Mouse (Mus musculus) right cerebral cortex, postnatal 36 days (tissue): ENCODE data around the gene Imp3.
"Not testable (repeated sequence)": the region's sequence is repeated elsewhere in the genome, so short reads cannot be mapped to it uniquely, and the experiment has no call there.

Experiments
- DNase-seq, 2 experiments: peaks; one replicate each; pipeline ENCODE4 v3.0.0; 2022; ENCODE audit warnings: low spot score in 2 of 2, mixed read lengths in 1 of 2

Imp3 gene

DNA sequence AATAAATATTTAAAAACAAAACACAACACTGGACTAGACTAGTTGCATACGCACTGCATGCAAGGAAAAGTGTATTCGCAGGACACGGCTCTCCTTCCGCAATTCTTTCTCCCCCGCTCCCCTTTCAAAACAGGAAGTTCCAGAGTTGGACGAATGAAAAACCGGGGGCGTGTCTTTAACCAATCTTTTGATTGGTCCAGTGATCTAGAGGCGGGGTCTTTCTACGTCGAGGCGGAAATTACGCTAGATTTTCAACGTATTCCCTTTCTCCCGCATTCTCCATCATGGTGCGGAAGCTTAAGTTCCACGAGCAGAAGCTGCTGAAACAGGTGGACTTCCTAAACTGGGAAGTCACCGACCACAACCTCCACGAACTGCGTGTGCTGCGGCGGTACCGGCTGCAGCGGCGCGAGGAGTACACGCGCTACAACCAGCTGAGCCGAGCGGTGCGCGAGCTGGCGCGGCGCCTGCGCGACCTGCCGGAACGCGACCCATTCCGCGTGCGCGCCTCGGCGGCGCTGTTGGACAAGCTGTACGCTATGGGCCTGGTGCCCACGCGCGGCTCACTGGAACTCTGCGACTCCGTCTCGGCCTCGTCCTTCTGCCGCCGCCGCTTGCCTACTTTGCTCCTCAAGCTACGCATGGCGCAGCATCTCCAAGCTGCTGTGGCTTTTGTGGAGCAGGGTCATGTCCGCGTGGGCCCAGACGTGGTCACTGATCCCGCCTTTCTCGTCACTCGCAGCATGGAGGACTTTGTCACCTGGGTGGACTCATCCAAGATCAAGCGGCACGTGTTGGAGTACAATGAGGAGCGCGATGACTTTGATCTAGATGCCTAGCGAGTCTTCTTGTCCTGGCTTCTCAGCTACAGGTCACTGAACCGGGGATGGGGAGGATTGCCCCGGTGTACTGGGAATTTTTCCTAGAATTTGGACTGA is at the start of gene Imp3:
TSS of gene Imp3 (plus strand) at position 253 of the 938 bp plus-strand sequence.
- DNase-seq, result peak; percentile 84 to 88

DNA sequence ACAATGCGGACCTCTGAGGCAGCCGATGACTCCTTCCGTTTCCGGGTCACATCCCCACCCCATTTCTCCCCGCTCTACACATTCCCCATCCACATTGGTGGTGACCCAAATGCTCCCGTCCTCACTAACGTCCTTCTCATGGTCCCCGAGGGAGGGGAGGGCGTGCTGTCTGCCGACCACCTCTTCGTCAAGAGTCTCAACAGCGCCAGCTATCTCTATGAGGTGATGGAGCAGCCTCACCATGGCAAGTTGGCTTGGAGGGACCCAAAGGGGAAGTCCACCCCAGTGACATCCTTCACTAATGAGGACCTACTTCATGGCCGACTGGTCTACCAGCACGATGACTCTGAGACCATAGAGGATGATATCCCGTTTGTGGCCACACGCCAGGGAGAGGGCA is 49.7 kb upstream of the Imp3 start:
- no peak for DNase-seq

DNA sequence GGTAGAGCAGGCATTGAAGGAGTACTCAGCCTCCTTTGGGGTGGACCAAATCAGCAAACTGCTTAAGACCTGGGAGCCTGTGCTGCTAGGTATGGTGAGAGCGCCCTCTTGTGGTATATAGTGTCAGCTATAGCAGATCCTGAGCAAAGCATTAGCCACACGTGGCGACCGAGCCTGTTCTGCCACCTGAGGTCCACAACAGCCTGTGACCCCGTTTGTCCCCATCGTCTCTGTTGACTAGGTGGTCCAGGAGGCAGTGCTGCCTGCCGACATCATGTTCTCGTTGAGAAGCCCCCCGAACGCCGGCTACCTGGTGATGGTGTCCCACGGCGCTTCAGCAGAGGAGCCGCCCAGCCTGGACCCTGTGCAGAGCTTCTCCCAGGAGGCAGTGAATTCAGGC is 47.5 kb upstream of the Imp3 start:
- DNase-seq, result peak; percentile 69

DNA sequence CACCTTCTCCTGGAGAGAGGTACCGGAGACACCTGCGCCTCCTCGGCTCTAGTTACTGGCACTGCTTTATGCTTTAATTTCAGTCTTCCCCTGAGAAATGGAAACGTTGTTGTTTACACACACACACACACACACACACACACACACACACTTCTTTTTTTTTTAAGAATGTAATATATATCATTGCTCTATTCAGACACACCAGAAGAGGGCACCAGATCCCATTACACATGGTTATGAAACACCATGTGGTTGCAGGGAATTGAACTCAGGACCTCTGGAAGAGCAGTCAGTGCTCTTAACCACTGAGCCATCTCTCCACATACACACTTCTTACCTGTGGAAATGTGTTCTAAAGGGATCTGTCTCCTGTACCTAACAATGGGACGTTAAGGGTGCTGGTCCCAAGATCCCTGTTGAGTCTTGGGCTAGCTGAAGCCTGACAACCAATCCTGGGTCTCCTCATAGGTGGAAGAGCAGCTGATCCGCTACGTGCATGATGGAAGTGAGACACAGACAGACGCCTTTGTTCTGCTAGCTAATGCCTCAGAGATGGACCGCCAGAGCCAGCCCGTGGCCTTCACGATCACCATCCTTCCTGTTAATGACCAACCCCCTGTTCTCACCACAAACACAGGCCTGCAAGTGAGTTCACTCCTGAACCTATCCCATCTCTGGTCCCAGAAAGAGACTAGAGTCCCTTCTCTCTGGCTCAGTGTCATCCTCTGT is 46.6 kb upstream of the Imp3 start:
- no peak for DNase-seq

DNA sequence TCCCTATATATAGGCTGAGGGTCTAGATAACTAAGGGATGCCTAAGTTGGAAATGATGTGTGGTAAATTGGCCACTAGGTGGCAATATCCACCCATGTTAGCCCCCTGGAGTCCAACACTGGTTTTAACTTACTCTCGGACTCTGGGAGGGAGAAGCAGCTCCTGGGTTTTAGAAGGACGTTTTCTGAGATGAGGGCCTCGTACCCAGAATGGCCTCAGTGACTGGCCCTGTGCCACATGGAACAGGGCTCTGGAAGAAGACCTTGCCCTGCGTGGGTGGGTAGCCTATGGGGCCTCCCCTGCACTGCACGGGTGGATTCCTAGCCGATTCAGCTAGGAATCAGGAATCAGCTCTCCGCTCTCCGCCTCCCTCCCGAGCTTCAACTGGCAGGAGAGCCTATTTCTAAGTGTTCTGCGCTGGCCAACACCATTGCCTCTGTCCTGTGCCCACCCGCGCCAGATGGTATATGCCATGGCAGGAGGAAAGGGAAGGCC is 45.7 kb upstream of the Imp3 start:
- no peak for DNase-seq

DNA sequence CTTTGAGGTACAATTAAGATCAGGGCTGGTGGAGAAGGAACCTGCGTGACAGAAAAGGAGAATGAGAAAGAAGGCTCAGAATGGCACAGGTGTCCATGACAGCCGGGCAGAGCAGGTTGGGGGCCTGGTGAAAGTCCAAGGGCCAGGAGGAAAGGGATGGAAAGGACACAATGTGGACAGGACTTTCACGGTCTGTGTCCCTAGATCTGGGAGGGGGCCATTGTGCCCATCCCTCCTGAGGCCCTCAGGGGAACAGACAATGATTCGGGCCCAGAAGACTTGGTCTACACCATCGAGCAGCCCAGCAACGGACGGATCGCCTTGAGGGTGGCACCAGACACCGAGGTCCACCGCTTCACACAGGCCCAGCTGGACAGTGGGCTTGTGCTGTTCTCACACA is 45.2 kb upstream of the Imp3 start:
- DNase-seq, result no peak

DNA sequence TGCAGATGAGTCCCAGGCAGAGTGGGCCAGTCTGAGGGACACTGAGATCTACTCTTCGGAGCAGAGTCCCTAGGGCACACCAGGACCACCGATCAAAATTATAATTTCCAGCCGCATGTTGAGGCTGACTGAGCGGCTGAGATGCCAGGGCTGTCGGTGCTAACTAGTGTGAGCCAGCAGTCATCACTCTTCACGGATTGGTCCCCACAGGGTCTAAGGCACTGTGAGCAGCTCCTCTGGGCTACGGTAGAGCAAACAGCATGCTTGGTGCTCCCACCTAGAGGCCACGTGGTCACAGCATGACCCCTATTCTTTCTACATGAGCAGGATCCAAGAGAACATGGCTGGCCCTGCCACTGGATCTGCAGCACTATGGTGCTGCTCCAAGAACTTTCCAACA is 44.0 kb upstream of the Imp3 start:
- no peak for DNase-seq

DNA sequence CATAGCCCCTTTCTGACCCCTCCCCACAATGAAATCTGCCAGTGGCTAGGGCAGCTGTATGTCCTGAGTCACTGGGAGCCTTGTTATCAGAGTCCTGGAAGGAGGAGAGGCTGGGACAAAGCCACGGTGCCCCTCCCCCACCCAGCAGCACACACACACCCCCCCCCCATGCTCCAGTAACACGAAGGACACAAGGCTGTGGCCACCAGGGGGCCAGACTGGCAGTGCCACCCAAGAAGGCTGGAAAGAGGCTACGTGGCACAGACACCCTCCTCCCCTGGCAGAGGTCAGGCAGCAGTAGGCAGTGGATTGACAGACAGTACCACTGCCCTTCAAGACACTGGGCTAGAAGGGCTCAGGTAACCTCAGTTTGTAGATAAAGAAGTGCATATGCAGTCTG is 43.3 kb upstream of the Imp3 start:
- DNase-seq, result no peak

DNA sequence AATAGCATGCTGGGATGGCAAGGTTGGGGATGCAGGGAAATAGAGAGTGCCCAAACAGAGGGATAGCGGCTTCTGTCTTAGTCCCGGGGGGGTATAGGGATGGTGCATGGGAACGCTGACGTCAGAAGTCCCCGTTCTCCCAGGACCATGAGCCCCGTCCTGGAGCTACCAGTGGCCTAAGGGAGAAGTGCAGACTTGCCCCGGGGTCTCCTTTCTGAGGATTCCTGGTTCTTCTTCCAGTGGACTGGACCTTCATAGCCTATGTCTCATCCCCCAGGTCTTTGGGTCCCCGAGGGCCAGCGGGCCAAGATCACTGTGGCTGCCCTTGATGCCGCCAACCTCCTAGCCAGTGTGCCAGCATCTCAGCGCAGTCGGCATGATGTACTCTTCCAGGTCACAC is 40.5 kb upstream of the Imp3 start:
- no peak for DNase-seq

DNA sequence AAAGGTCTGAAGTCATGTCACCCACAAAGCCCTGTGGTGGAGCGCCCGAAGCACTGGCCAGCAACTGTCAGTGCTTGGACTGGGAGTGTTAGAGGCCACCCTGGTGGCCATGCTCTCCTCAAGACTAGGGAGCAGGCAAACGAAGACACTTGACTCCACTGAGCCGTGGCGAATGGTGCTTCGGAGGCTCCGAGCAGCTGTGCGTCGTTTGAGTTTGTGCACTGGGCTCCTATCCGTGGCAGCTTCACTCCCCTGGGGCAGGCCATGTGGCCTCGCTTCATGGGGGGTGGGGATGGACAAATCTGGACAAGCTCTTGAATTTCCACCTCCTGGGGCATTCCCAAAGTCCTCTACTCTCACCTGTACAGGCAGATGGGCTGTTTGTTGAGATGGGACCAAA is 37.9 kb upstream of the Imp3 start:
- no peak for DNase-seq

DNA sequence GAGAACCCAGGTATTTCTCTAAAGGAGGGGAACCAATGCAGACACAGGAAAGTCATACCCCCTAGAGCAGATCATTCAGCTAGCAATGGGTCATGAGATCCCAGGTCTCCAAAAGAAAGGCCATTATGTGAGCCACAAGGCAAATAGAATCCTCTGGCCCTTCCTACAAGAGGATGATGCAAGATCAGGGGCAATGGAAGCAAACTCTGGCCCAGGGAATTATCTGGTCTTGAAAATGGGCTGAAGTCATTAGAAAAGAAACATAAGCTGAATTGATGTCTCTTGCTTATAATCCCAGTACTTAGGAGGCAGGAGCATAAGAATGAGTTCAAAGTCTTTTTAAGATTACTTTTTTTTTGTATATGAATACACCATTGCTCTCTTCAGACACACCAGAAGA is 37.2 kb upstream of the Imp3 start:
- DNase-seq, result no peak

DNA sequence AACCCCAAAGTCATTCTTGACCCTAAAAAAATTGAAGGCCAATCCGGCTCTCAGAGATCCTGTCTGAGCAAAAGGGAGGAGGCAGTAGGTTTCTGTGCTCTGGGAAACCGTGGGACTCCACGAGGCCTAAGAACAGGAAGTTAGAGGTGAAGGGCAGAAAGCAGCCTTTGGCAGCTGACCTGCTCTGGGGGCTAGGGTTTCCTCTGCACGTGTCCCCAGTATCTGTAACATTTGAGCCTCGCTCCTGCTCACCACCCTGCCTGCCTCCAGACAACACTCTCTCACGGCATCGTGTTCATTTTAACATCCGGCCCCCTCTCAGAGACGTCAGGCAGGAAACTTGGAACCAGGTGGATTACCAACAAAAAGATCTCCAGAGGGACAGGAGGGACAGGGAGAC is 36.7 kb upstream of the Imp3 start:
- no peak for DNase-seq

DNA sequence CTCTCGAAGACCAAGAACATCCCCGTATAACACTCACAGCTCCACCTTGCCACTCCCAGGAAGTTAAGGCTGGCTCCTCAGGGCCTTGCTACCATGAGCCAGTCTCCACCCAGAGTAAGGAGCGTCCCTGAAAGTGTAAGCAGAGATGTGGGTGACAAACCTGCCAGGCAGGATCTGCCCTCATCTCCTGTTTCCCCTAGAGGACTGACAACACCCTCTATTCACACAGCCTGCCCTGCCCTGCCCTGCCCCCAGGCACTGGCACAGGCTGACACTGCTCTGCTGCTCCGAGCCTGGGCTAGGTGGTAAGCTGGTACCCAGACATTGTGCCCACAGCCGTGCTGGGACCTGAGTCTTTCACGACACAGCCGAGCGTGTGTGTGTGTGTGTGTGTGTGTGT is 36.1 kb upstream of the Imp3 start:
- DNase-seq, result no peak

DNA sequence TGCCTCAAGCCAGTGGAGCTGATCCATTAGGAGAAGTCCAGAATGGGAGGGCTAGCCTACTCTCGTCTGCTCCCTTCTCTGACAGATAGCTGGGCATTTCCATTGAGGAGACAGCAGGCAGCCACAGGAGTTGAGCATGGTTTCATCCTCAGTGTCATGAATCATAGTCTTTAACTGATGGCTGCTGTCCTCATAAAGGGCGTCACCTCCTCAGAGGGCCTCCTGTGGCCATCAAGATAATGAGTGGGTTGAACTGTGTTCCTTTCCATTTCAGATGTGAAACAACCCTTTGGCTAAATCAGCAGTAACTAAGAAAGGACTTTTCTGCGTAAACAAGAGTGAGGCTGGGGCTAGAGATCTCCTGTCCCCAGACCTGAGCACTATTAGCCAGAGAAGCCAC is 33.6 kb upstream of the Imp3 start:
- no peak for DNase-seq

DNA sequence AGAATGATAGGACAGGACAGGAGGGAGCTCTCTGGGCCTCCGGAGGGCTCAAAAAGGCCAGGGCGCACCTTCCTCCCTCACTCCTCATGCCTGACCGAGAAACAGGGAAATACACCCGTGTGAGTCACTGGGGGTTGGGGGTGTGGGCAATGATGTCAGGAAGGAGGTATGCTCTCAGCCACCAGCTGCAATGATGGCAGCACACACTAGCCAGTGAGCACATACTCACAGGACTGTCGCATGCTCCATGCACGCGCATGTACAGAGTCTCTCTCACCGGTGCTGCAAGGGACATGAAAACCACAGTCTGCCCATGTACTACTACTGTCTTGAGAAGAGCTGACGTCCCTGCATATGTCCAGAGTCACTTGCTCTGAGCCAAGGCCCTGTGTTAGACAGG is 29.7 kb upstream of the Imp3 start:
- DNase-seq, result no peak

DNA sequence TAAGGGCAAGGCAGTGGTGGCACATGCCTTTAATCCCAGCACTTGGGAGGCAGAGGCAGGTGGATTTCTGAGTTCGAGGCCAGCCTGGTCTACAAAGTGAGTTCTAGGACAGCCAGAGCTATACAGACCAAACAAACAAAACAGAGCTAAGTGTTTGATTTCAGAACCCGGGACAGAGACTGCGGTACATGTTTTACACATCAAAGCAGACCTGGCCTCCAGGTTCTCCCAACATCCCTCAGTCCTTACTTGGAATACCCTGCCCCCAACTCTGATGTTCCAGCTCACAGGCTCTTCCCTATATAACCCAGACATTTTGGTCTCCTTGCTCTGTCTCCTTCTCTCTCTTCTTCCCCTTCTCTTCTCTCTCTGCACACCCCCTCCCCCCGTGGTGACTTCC is 27.3 kb upstream of the Imp3 start:
- DNase-seq, result not testable (repeated sequence)

DNA sequence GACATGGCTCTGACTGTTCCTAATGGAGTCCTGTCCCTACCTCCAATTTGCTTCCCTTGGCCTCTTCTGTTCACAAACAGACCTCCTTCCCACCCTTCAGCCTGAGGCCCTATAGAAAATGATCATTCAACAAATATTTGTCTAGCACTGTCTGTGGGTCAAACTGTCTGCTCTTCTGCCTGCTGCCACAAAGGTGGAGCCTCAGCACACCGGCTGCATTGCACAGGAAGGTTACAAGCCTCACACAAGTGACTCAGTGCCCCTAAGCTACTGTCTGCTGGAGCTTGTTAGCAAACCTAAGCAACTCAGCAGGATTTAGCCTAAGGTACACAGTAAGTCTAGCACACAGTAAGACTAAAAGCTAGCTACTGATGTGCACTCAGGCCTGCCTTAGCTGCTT is 26.3 kb upstream of the Imp3 start:
- DNase-seq, result no peak

DNA sequence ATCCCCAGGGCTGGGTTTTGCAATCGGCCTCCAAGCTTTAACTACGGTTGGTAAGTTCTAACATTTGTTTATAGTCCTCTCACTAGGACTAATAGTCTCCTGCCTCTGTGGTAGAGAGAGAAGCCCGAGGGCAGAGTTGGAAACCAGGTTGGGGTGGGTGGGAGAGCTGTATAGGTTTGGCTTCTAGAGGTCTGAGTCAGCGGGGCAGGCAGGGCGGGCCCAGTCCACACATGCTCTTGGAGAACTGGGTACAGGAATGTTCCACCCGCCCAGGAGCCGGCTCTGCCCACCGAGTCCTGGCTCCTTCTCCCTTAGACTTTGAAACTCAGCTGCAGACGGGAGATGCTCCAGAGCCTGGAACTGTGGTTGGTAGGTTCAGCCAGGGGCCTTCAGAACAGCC is 23.3 kb upstream of the Imp3 start:
- DNase-seq, result no peak

DNA sequence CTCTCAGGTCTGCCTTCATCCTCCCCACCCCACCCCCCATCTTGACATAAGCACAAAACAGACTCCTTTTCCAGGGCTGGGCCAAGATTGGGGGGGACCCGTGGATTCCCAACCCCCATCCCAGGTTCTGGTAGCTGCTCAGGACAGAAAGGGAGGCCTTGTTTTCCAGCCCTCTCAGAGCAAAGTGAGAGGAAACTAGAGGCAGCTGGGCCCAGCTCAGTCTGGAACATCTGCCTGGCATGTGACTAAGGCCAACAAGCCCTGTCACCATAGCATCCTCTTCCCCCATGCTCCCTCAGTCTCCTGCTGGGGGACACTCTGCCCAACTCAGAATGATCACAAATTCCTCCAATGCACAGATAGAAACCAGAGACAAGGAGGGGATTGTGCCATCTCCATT is 22.2 kb upstream of the Imp3 start:
- no peak for DNase-seq

DNA sequence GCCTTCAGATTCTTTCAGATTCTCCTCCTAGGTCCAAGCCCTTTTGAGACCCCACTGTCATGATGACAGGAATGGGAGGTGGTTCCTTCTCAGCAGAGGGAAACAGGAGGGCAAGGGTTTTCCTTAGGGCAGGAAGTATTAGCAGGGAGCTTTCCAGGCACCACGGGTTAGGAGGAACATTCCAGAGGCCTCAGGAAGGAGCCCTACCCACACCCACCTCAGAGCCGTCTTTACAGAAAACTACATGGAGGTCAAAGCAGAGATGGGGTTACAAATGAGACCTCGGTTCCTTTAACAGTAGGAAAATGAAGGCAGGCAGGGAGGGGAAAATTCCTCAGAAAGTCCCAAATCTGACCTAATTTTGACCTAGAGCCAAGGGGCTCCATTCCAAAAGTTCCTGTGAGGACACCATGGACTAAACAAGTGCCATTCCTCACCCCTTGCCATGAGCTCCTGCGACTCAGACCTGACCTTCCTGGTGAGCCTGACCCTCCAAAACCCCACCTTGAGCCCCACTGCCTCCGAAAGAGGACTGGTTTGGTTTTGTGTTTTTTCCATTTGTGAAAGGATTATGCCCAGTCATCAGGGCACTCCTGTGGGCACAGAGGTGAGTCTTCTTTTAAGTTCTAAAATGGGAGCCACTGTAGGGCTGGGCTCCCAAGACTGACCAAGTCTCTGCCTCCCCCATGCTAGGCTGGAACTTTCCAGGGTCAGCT is 21.4 kb upstream of the Imp3 start:
- DNase-seq, result no peak

DNA sequence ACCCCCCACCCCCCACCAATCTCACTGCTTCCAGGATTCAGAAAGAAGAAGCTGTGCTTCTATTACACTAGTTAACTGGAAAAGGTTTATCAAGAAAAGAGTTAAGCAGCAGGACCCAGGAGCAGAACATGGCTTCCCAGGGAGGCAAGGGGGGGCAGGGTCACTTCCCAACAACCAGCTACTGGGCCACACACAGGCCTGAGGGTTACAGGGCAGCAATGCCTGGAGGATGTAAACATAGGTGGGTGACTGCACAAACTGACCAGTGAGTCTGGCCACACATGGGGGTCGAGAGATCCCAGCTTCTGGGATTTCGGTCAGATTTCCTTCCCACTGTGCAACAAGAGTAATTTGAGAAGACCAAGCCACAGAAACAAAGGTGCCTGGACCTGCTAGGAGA is 20.1 kb upstream of the Imp3 start:
- no peak for DNase-seq

DNA sequence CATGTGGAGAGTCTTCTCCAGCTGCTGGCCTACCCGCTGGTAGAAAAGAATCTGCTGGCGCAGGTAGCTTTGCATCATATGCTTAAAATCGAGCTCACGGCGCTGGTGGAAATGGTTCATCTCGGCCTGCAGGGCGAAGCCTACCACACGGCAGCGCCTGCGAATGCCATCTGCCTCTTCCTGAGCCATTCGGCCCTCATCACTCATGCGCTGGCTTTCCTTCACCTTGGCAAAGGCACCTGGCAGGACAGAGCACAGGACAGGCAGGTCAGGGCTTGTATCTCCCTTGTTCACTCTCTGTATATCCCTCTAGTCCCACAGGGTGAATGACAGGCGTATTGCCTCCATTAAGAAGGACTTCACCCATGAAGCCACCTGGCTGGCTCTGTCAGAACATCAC is 18.8 kb upstream of the Imp3 start:
- DNase-seq, result no peak
